In the genomic region with DNA sequence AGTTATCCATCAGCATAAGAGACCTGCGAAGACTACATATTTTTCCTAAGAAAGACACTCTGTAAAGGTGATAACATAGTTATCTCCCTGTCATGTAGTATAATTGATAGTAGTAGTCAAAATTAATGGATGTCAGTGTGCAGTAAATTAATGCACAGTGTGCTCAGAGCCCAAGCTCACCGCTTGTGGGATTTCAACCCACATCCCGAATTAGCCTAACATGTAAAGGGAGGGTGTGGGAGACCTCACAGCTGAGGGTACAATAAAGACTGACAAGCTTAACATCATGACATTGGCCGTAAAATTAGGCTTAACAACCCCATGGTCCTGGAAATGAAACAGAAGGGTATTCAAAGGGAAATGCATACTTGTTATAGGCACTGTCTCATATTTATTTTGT, we compare ENCODE assay signal across 14 mouse cellular contexts.
"Had no signal": no experiment of that assay in that cellular context is flagged by ENCODE, and none has a peak within 500 bp of the region (broad histone marks: within the 10 kb centered on the region; RNA-seq: fewer than 3 reads in every experiment).

No protein-coding gene starts in this region.

- H3K4me1 ChIP-seq: liver, embryonic 13.5 days; stomach, embryonic 15.5 days had no signal

- H3K36me3 ChIP-seq: liver, embryonic 13.5 days; stomach, embryonic 15.5 days had no signal

- H3K4me2 ChIP-seq: liver, embryonic 13.5 days; stomach, embryonic 15.5 days had no signal

- ATAC-seq: intestine, postnatal 0 days had no signal

- H3K27me3 ChIP-seq: liver, embryonic 13.5 days; stomach, embryonic 15.5 days had no signal

- H3K9me3 ChIP-seq: liver, embryonic 13.5 days; stomach, embryonic 15.5 days had no signal

- H3K9ac ChIP-seq: liver, embryonic 13.5 days; stomach, embryonic 15.5 days had no signal

- DNase-seq: kidney, adult 2 months; kidney, postnatal 25 days; layer of hippocampus, adult 9-11 months; liver, embryonic 13.5 days; lung, adult 2 months; lung, postnatal 14 days; lung, postnatal 4 days; right cerebral cortex, postnatal 4 days; thymus, postnatal 25 days had no signal

- H3K27ac ChIP-seq: kidney, postnatal 0 days; layer of hippocampus, adult 2 months; liver, embryonic 13.5 days; stomach, embryonic 15.5 days had no signal

- H3K4me3 ChIP-seq: layer of hippocampus, adult 2 months; liver, embryonic 13.5 days; myocyte; stomach, embryonic 15.5 days had no signal
